Mouse (Mus musculus) liver, postnatal 0 days (tissue): ENCODE measurements around the gene Trim15. TPM values are rescaled to one million over a fixed set of nuclear protein-coding genes. Genes with fewer than 3 reads are reported as not detected.

Source experiments
- ATAC-seq: fragments of 200-750 bp; cut with Nextera tagmentation; 2 replicates; pipeline ENCODE4 v1.8.0; 2017; ENCODE audit warnings: mild to moderate bottlenecking, moderate library complexity
- DNase-seq: peaks from one replicate; pipeline ENCODE4 v3.0.0-alpha.2; 2016
- H3K27ac ChIP-seq: fragments of 300-500 bp; sonication (generic); 2 replicates; pipeline ENCODE4 v1.5.1; 2014; ENCODE audit warnings: antibody characterized with exemption, moderate library complexity, mild to moderate bottlenecking, low read depth
- H3K27me3 ChIP-seq: fragments of 300-500 bp; sonication (generic); 2 replicates; pipeline ENCODE4 v1.6.1; 2014; ENCODE audit warnings: low read length, control low read depth, mixed read lengths; ENCODE audit not compliant: insufficient read depth
- H3K36me3 ChIP-seq: fragments of 300-500 bp; sonication (generic); replicated peaks from 2 replicates; pipeline ENCODE4 v1.6.1; 2014; ENCODE audit warnings: mild to moderate bottlenecking, control low read depth, low read length, moderate library complexity, mixed read lengths; ENCODE audit not compliant: insufficient read depth
- H3K4me1 ChIP-seq: fragments of 300-500 bp; sonication (generic); 2 replicates; pipeline ENCODE4 v1.6.1; 2014; ENCODE audit warnings: antibody characterized with exemption, mild to moderate bottlenecking, control low read depth; ENCODE audit not compliant: insufficient read depth
- H3K4me2 ChIP-seq: fragments of 300-500 bp; sonication (generic); 2 replicates; pipeline ENCODE4 v1.6.1; 2014; ENCODE audit warnings: low read depth, mild to moderate bottlenecking, low read length, moderate library complexity, mixed read lengths
- H3K4me3 ChIP-seq: fragments of 300-500 bp; sonication (generic); 2 replicates; pipeline ENCODE4 v1.5.1; 2014; ENCODE audit warnings: low read depth, low read length
- H3K9ac ChIP-seq: fragments of 300-500 bp; sonication (generic); replicated peaks from 2 replicates; pipeline ENCODE4 v1.6.1; 2014; ENCODE audit warnings: mild to moderate bottlenecking, moderate library complexity
- H3K9me3 ChIP-seq: fragments of 300-500 bp; sonication (generic); 2 replicates; pipeline ENCODE4 v1.6.1; 2016; ENCODE audit warnings: mild to moderate bottlenecking, control low read depth, low read length, mixed read lengths
- CTCF ChIP-seq: sonication (generic); IDR thresholded peaks from 2 replicates; pipeline ENCODE4 v1.5.1; 2016; ENCODE audit warnings: antibody characterized with exemption, low read depth
- EP300 ChIP-seq: IDR thresholded peaks from 2 replicates; pipeline ENCODE4 v1.6.1; 2016; ENCODE audit warnings: antibody characterized with exemption, low read depth, mild to moderate bottlenecking
- WGBS: fragments of 180-500 bp; shearing (Covaris S2); extraction: QIAGEN DNeasy Blood & Tissue Kit; methylation state at CpG from one replicate; pipeline ENCODE4 v1.1.7; 2014; ENCODE audit not compliant: insufficient replicate concordance; 5-methylcytosine and 5-hydroxymethylcytosine counted together
- polyA plus RNA-seq: library from polyadenylated mRNA; unstranded; fragments of >200 nt; fragmentation: Nextera tagmentation; extraction: Ambion mirVana; gene quantifications from 2 replicates; pipeline ENCODE4 v1.2.1, GENCODE M21; 2015

Gene Trim15
- 0.12 TPM in 1 of 2 replicates, not detected in the other for polyA plus RNA-seq

DNA sequence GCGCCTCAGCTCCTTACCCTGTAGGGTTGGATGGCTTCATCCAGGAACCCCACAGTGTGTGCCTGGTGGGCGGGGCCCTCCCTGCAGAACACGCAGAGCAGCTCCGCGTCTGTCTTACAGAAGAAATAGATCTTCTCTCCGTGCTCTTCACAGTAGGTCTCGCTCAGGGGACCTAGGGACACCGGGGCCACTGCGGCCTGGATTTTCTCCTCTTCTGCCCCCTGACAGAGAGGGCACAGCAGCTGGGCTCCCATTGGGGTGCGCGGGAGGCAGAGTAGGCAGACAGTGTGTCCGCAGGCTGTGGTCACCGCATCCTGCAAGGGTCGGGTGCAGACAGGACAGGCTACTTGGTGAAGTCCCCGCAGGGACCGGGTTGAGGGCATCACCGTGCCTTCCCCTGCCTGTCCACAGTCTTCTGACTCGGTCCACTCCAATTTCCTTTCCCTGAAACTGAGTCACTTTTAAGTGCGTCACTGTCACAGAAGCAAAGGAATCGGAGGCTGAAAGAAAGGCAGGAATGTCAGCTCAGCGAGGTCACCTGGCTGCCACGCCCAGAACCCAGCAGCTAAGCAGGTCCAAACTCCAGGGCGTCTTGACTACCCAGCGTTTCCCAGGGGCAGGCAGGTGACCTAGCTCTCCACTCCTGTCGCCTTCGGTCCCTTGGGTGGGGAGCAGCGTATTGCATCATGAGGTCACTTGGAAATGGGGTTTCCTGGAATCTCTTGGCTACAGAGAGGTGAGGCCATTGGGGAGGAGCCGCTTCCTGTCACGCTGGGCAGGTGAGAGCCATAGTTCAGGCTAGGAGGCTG is at the start of gene Trim15:
Gene Trim15, minus strand, starts transcription at position 492 of the 809 bp plus-strand sequence.
- TF ChIP-seq CTCF, result no peak
- TF ChIP-seq EP300, result no peak
- Histone ChIP-seq H3K4me1 (peaks cover 15% of the 10 kb centered on the region), H3K36me3 (0 out of 2 replicates have a peak, but pooled peaks cover 5% of the 10 kb centered on the region), H3K9me3 (no peaks in the 10 kb centered on the region), H3K27me3 (peaks cover 20% of the 10 kb centered on the region; the same call in 1 of the 2 replicates), H3K4me3 (peak within 1 kb of the TSS; percentile 32), H3K4me2 (peak within 1 kb of the TSS; percentile 71), H3K27ac (no peak within 1 kb of the TSS), H3K9ac (peak within 1 kb of the TSS; percentile 27)
- DNase-seq, result peak; percentile 37
- ATAC-seq, result 0 out of 2 replicates have a peak, but pooled peaks have one; percentile 0
- 13% methylated on average over 29 of the region's 29 CpGs for WGBS

DNA sequence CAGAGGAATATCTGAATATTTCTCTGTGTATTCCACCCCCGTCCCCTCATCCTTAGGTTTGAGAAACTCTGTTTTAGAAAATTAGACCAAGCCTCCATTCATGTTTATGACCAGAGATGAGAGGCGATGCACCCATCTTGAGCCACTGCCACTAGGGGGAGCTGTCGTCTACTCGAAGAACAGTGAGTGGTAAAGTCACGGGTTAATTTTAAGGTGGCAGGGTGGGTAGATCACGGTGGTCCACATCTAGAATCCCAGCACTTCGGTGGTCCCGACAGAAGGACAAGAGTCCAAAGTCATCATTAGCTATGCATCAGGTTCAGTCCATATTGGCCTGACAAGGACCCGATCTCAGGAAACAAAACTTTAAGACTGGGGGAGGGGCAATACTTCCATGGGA is 48.1 kb upstream of the Trim15 start:
- no peak overlapping the region for H3K27ac ChIP-seq
- TF ChIP-seq EP300 (no peak), CTCF (peak; percentile 88)
- H3K27me3 ChIP-seq, result 0 out of 2 replicates have a peak, but pooled peaks cover 4% of the 10 kb centered on the region
- ATAC-seq (no peak), DNase-seq (peak; percentile 72)
- H3K4me2 ChIP-seq, result no peak overlapping the region
- no peaks in the 10 kb centered on the region for H3K9me3 ChIP-seq
- 9% methylated on average over 9 of the region's 9 CpGs for WGBS
- no peak overlapping the region for H3K4me3 ChIP-seq
- no peaks in the 10 kb centered on the region for H3K36me3 ChIP-seq
- no peak overlapping the region for H3K9ac ChIP-seq
- no peaks in the 10 kb centered on the region for H3K4me1 ChIP-seq

DNA sequence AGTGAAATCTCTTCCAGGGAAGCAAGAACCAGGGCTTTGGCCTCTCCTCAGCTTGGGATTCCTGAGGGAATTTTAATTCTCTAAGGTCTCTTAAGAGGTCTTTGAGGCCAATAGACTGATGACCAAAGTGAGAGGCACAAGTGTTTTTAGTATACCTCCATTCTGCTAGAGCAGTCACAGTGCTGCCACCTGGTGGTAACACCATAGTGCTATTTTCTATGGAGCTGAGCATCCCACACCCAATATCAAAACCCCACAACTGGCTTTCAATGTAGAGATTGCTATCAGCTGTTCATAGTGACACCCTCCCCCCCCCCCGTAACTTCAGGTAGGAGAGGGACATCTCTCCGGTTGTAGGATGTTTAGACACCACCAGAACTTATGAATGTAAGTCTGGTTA is 47.1 kb upstream of the Trim15 start:
- Histone ChIP-seq H3K9ac (no peak overlapping the region), H3K27ac (no peak overlapping the region), H3K4me3 (no peak overlapping the region), H3K4me1 (no peaks in the 10 kb centered on the region), H3K36me3 (no peaks in the 10 kb centered on the region), H3K4me2 (no peak overlapping the region), H3K27me3 (0 out of 2 replicates have a peak, but pooled peaks cover 4% of the 10 kb centered on the region), H3K9me3 (no peaks in the 10 kb centered on the region)
- ATAC-seq, result no peak
- DNase-seq, result peak; percentile 81
- TF ChIP-seq EP300 (no peak), CTCF (peak; percentile 84)
- 8% methylated on average over 2 of the region's 2 CpGs for WGBS

DNA sequence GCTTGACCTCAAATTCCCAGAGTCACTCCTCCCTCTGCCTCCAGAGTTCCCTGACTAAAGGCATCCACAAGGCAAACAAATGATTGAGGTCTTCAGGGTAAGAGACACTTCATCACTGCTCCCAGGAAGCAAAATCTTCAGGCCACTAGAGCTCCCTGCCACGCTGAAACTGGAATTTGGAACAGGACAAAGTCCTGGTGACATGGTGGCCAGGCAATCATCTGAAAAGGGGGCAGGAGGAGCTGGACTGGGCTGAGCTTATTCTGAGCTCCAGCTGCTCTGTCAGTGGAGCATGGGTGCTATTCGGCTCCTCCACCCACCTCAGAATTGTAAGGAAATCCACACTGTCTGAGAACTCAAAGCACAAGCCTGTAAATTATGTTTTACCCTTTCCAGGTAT is 45.0 kb upstream of the Trim15 start:
- H3K9ac ChIP-seq, result no peak overlapping the region
- 0 out of 2 replicates have a peak, but pooled peaks cover 4% of the 10 kb centered on the region for H3K27me3 ChIP-seq
- DNase-seq (no peak), ATAC-seq (no peak)
- H3K4me2 ChIP-seq, result no peak overlapping the region
- TF ChIP-seq CTCF, result no peak
- TF ChIP-seq EP300, result no peak
- WGBS, result 47% methylated on average over 2 of the region's 2 CpGs
- no peaks in the 10 kb centered on the region for H3K4me1 ChIP-seq
- no peaks in the 10 kb centered on the region for H3K9me3 ChIP-seq
- no peak overlapping the region for H3K27ac ChIP-seq
- H3K36me3 ChIP-seq, result no peaks in the 10 kb centered on the region
- H3K4me3 ChIP-seq, result no peak overlapping the region

- DNase-seq (no peak), ATAC-seq (no peak)
- no peak overlapping the region for H3K4me3 ChIP-seq
- H3K4me1 ChIP-seq, result no peaks in the 10 kb centered on the region
- H3K9ac ChIP-seq, result no peak overlapping the region
- H3K9me3 ChIP-seq, result no peaks in the 10 kb centered on the region
- no peaks in the 10 kb centered on the region for H3K27me3 ChIP-seq
- TF ChIP-seq EP300 (no peak), CTCF (no peak)
- WGBS, result 38% methylated on average over 4 of the region's 4 CpGs
- H3K4me2 ChIP-seq, result no peak overlapping the region
- H3K27ac ChIP-seq, result no peak overlapping the region
- no peaks in the 10 kb centered on the region for H3K36me3 ChIP-seq
These were observed 42.8 kb upstream of the Trim15 start for GRCm38 (mm10) chr17:36909802-36910201.

- ATAC-seq (no peak), DNase-seq (no peak)
- Histone ChIP-seq H3K4me1 (no peaks in the 10 kb centered on the region), H3K27ac (no peak overlapping the region), H3K36me3 (no peaks in the 10 kb centered on the region), H3K9me3 (no peaks in the 10 kb centered on the region), H3K4me3 (no peak overlapping the region), H3K9ac (no peak overlapping the region), H3K4me2 (no peak overlapping the region), H3K27me3 (no peaks in the 10 kb centered on the region)
- TF ChIP-seq CTCF (no peak), EP300 (no peak)
- 43% methylated on average over 1 of the region's 1 CpGs for WGBS
These were observed 41.2 kb upstream of the Trim15 start for GRCm38 (mm10) chr17:36908235-36908634.
